Mouse (Mus musculus): Measurements from ENCODE around the gene Rdh1.

GRCm38 (mm10) chr10:127712736-127713135, 46.8 kb upstream of the Rdh1 start:
- TF ChIP-seq CTCF (IDR thresholded peaks at IDR 0.05; ENCODE audit: low read depth, low read length) (no peak), POLR2A (IDR thresholded peaks at IDR 0.05; ENCODE audit: borderline replicate concordance, low read depth, low read length) (no peak)
